Mouse (Mus musculus) heart, postnatal 0 days (tissue): ENCODE results near the gene Coq5.

ENCODE experiments used
- CTCF ChIP-seq: IDR thresholded peaks from 2 replicates; pipeline ENCODE4 v1.5.1; 2016; ENCODE audit warnings: antibody characterized with exemption, control low read depth, low read depth
- EP300 ChIP-seq: IDR thresholded peaks from 2 replicates; pipeline ENCODE4 v1.6.1; 2016; ENCODE audit warnings: antibody characterized with exemption, low read depth

GRCm38 (mm10) chr5:115235323-115235771 lies 44.1 kb upstream of the Coq5 start:
- no peak for TF ChIP-seq EP300
- no peak for TF ChIP-seq CTCF
